Mouse (Mus musculus) CH12.LX (cell line): ENCODE results near the gene Ppp2r5d. TPM values are rescaled to one million over a fixed set of nuclear protein-coding genes. Genes with fewer than 3 reads are reported as not detected.

Experiments used
- DNase-seq: peaks from one replicate; pipeline ENCODE4 v3.0.0-alpha.2; 2013; ENCODE audit errors: extremely low read depth
- H3K27ac ChIP-seq: 2 replicates; pipeline ENCODE4 v1.5.1; 2012; ENCODE audit warnings: low read depth, mild to moderate bottlenecking, control low read depth, moderate library complexity; ENCODE audit not compliant: insufficient read depth
- H3K27me3 ChIP-seq: replicated peaks from 2 replicates; pipeline ENCODE3; 2012; ENCODE audit warnings: inconsistent platforms
- H3K36me3 ChIP-seq, 2 experiments: replicated peaks in 1 of 2; 2 replicates each; pipeline versions ENCODE3 to v1.6.1; 2012; ENCODE audit warnings: inconsistent platforms in 1 of 2, low read length in 1 of 2, mild to moderate bottlenecking in 1 of 2, mixed read lengths in 1 of 2, moderate library complexity in 1 of 2; ENCODE audit not compliant: control insufficient read depth in 1 of 2, insufficient read depth in 1 of 2
- H3K4me1 ChIP-seq, 2 experiments: 2 replicates each; pipeline ENCODE4 v1.6.1; 2012; ENCODE audit warnings: inconsistent platforms in 1 of 2, moderate library complexity in 1 of 2; ENCODE audit not compliant: insufficient read depth in 2 of 2, control insufficient read depth in 1 of 2
- H3K4me2 ChIP-seq: 2 replicates; pipeline ENCODE4 v1.6.1; 2012; ENCODE audit warnings: low read depth, mild to moderate bottlenecking, control low read depth; ENCODE audit not compliant: poor library complexity, insufficient read depth, severe bottlenecking
- H3K4me3 ChIP-seq, 3 experiments: fragments of 150-350 bp in 1 of 3; sonication (generic) in 1 of 3; replicated peaks in 1 of 3; 2 replicates each; pipeline versions ENCODE3 to v1.5.1; 2011 to 2012; ENCODE audit warnings: low read depth in 2 of 3, low read length in 2 of 3, mild to moderate bottlenecking in 2 of 3, moderate library complexity in 2 of 3, control low read depth in 1 of 3, improper control_type of control experiment in 1 of 3, inconsistent platforms in 1 of 3, mixed read lengths in 1 of 3; ENCODE audit not compliant: poor library complexity in 1 of 3
- H3K79me2 ChIP-seq: replicated peaks from 2 replicates; pipeline ENCODE4 v1.6.1; 2012; ENCODE audit warnings: mild to moderate bottlenecking, moderate library complexity; ENCODE audit not compliant: control insufficient read depth, poor library complexity, insufficient read depth, severe bottlenecking; ENCODE audit errors: extremely low read depth
- H3K9ac ChIP-seq: 2 replicates; pipeline ENCODE4 v1.6.1; 2012; ENCODE audit warnings: low read depth, mild to moderate bottlenecking, control low read depth, moderate library complexity; ENCODE audit not compliant: insufficient read depth
- H3K9me3 ChIP-seq: replicated peaks from 2 replicates; pipeline ENCODE3; 2012; ENCODE audit warnings: low read length, inconsistent platforms, mixed read lengths
- BHLHE40 ChIP-seq: IDR thresholded peaks from 2 replicates; pipeline ENCODE4 v1.6.1; 2011; ENCODE audit warnings: mild to moderate bottlenecking, low read depth, low read length, improper control_type of control experiment
- CHD2 ChIP-seq: IDR thresholded peaks from 2 replicates; pipeline ENCODE4 v1.6.1; 2011; ENCODE audit warnings: low read length, improper control_type of control experiment
- CTCF ChIP-seq, 2 experiments: IDR thresholded peaks in 1 of 2; conservative IDR thresholded peaks in 1 of 2; 2 replicates each; pipeline ENCODE4 v1.5.1; 2011 to 2012; ENCODE audit warnings: low read depth in 2 of 2, low read length in 2 of 2, improper control_type of control experiment in 1 of 2, inconsistent platforms in 1 of 2, mild to moderate bottlenecking in 1 of 2, moderate library complexity in 1 of 2
- E2F4 ChIP-seq: IDR thresholded peaks from 2 replicates; pipeline ENCODE4 v1.6.1; 2011; ENCODE audit warnings: low read depth, low read length, improper control_type of control experiment; ENCODE audit not compliant: insufficient replicate concordance
- ELF1 ChIP-seq: IDR thresholded peaks from 2 replicates; pipeline ENCODE4 v1.6.1; 2014; ENCODE audit warnings: low read depth, mild to moderate bottlenecking, inconsistent platforms, low read length, improper control_type of control experiment
- ETS1 ChIP-seq: conservative IDR thresholded peaks from 2 replicates; pipeline ENCODE4 v1.6.1; 2012; ENCODE audit warnings: low read depth, mild to moderate bottlenecking, inconsistent platforms, low read length, improper control_type of control experiment, moderate library complexity
- IRF4 ChIP-seq: IDR thresholded peaks from 2 replicates; pipeline ENCODE4 v1.6.1; 2014; ENCODE audit warnings: low read depth, mild to moderate bottlenecking, inconsistent platforms, low read length, improper control_type of control experiment
- JUN ChIP-seq: IDR thresholded peaks from 2 replicates; pipeline ENCODE4 v1.6.1; 2011; ENCODE audit warnings: low read depth, mild to moderate bottlenecking, low read length, improper control_type of control experiment, moderate library complexity; ENCODE audit not compliant: insufficient read depth
- KAT2A ChIP-seq: IDR thresholded peaks from 2 replicates; pipeline ENCODE4 v1.6.1; 2012; ENCODE audit warnings: low read length, improper control_type of control experiment, inconsistent platforms; ENCODE audit not compliant: insufficient replicate concordance
- MAFK ChIP-seq: IDR thresholded peaks from 2 replicates; pipeline ENCODE4 v1.6.1; 2011; ENCODE audit warnings: low read length, improper control_type of control experiment; ENCODE audit not compliant: insufficient replicate concordance
- MAZ ChIP-seq: IDR thresholded peaks from 2 replicates; pipeline ENCODE4 v1.6.1; 2012; ENCODE audit warnings: low read depth, mild to moderate bottlenecking, inconsistent platforms, low read length, improper control_type of control experiment, moderate library complexity
- MEF2A ChIP-seq: IDR thresholded peaks from 2 replicates; pipeline ENCODE4 v1.6.1; 2014; ENCODE audit warnings: low read depth, mild to moderate bottlenecking, inconsistent platforms, low read length, improper control_type of control experiment, borderline replicate concordance
- MXI1 ChIP-seq: IDR thresholded peaks from 2 replicates; pipeline ENCODE4 v1.6.1; 2011; ENCODE audit warnings: mild to moderate bottlenecking, low read depth, low read length, improper control_type of control experiment
- MYC ChIP-seq: IDR thresholded peaks from 2 replicates; pipeline ENCODE4 v1.6.1; 2011; ENCODE audit warnings: low read depth, mild to moderate bottlenecking, improper control_type of control experiment, low read length
- NELFE ChIP-seq: IDR thresholded peaks from 2 replicates; pipeline ENCODE4 v1.6.1; 2011; ENCODE audit warnings: low read depth, low read length, improper control_type of control experiment
- POLR2A ChIP-seq: IDR thresholded peaks from 2 replicates; pipeline ENCODE4 v1.6.1; 2011; ENCODE audit warnings: low read depth, mild to moderate bottlenecking, improper control_type of control experiment, low read length
- POLR2AphosphoS2 ChIP-seq: IDR thresholded peaks from 2 replicates; pipeline ENCODE4 v1.6.1; 2011; ENCODE audit warnings: low read depth, low read length, improper control_type of control experiment
- RCOR1 ChIP-seq: conservative IDR thresholded peaks from 2 replicates; pipeline ENCODE4 v1.6.1; 2012; ENCODE audit warnings: low read depth, mild to moderate bottlenecking, inconsistent platforms, low read length, improper control_type of control experiment
- SIN3A ChIP-seq: IDR thresholded peaks from 2 replicates; pipeline ENCODE4 v1.6.1; 2012; ENCODE audit warnings: low read length, improper control_type of control experiment, inconsistent platforms
- SMC3 ChIP-seq: IDR thresholded peaks from 2 replicates; pipeline ENCODE4 v1.6.1; 2011; ENCODE audit warnings: low read depth, low read length, improper control_type of control experiment
- TBP ChIP-seq: conservative IDR thresholded peaks from 2 replicates; pipeline ENCODE4 v1.6.1; 2011; ENCODE audit warnings: low read depth, low read length, improper control_type of control experiment
- TCF12 ChIP-seq: IDR thresholded peaks from 2 replicates; pipeline ENCODE4 v1.6.1; 2014; ENCODE audit warnings: low read depth, mild to moderate bottlenecking, inconsistent platforms, low read length, improper control_type of control experiment
- UBTF ChIP-seq: IDR thresholded peaks from 2 replicates; pipeline ENCODE4 v1.6.1; 2012; ENCODE audit warnings: low read depth, mild to moderate bottlenecking, inconsistent platforms, low read length, improper control_type of control experiment, moderate library complexity
- ZC3H11A ChIP-seq: IDR thresholded peaks from 2 replicates; pipeline ENCODE4 v1.6.1; 2012; ENCODE audit warnings: low read depth, mild to moderate bottlenecking, inconsistent platforms, low read length, improper control_type of control experiment
- ZKSCAN1 ChIP-seq: IDR thresholded peaks from 2 replicates; pipeline ENCODE4 v1.6.1; 2012; ENCODE audit warnings: low read depth, inconsistent platforms, low read length, improper control_type of control experiment, borderline replicate concordance
- dilution Hi-C: fragments of 300-500 bp; cut with MboI; formaldehyde crosslinking; loops from 2 replicates; pipeline ENCODE4 v1.14.3; 2020; ENCODE audit warnings: low sequenced_read_pairs; ENCODE audit not compliant: extremely low pct_unique_long_range_greater_than_20kb, extremely low pct_ligation_motif_present
- in situ Hi-C: fragments of 300-500 bp; cut with MboI; formaldehyde crosslinking; loops from 3 replicates; pipeline ENCODE4 v1.14.3; 2019; ENCODE audit warnings: low sequenced_read_pairs, low pct_ligation_motif_present, low pct_unique_long_range_greater_than_20kb, mixed read lengths
- polyA plus RNA-seq: library from polyadenylated mRNA; unstranded; fragments of >175 nt; gene quantifications from 2 replicates; pipeline ENCODE4 v1.2.1, GENCODE M21; 2012; ENCODE audit warnings: low read depth; ENCODE audit not compliant: insufficient read length
- total RNA-seq, 2 experiments: library from RNA; depleted of rRNA; stranded (reverse); fragments of 300-350 nt in 1 of 2; fragments of >200 nt in 1 of 2; gene quantifications; 2 replicates each; pipeline ENCODE4 v1.2.3; 2012 to 2014

The Ppp2r5d gene
- total and polyA plus RNA-seq, 3 experiments: 56.2 to 75.4 (median 57.7) TPM

GRCm38 (mm10) chr17:46679843-46680759 lies 24.8 kb downstream of the Ppp2r5d start:
- in situ Hi-C loops: no loop called here
- H3K4me1 ChIP-seq: peaks cover 7 to 30% of the 10 kb centered on the region in 2 experiments

GRCm38 (mm10) chr17:46678911-46679310 lies 26.0 kb downstream of the Ppp2r5d start:
- DNase-seq: no peak
- in situ Hi-C loops (no loop called here), dilution Hi-C loops (no loop called here)
- Histone ChIP-seq H3K9me3 (no peaks in the 10 kb centered on the region), H3K27me3 (no peaks in the 10 kb centered on the region), H3K4me2 (peak overlapping the region; percentile 81), H3K79me2 (peaks cover 29% of the 10 kb centered on the region), H3K9ac (peak overlapping the region; percentile 99; the same call in 1 of the 2 replicates), H3K4me3 (no peak overlapping the region), H3K27ac (no peak overlapping the region), H3K36me3 (peaks cover 53 to 65% of the 10 kb centered on the region in 2 experiments), H3K4me1 (peaks cover 12 to 39% of the 10 kb centered on the region in 2 experiments)
- TF ChIP-seq ZKSCAN1 (no peak), UBTF (no peak), POLR2AphosphoS2 (no peak), KAT2A (no peak), TCF12 (no peak), MAFK (no peak), MAZ (no peak), ZC3H11A (no peak), JUN (no peak), IRF4 (no peak), RCOR1 (no peak), ETS1 (no peak), MXI1 (no peak), BHLHE40 (no peak), E2F4 (no peak), SMC3 (no peak)

More at GRCm38 (mm10) chr17:46679843-46680759, 24.8 kb downstream of the Ppp2r5d start:
- Histone ChIP-seq H3K9me3 (no peaks in the 10 kb centered on the region), H3K9ac (peak overlapping the region; percentile 99), H3K36me3 (peaks cover 58 to 69% of the 10 kb centered on the region in 2 experiments), H3K27ac (peak overlapping the region; percentile 64), H3K27me3 (no peaks in the 10 kb centered on the region), H3K4me3 (peak overlapping the region; percentile 77 to 99 (median 86)), H3K4me2 (peak overlapping the region; percentile 81), H3K79me2 (peaks cover 29% of the 10 kb centered on the region)
- DNase-seq: peak; percentile 64
- TF ChIP-seq MAZ (peak; percentile 59; the same call in 1 of the 2 replicates), MEF2A (no peak), UBTF (0 out of 2 replicates have a peak, but pooled peaks have one; percentile 36), MYC (0 out of 2 replicates have a peak, but pooled peaks have one; percentile 25), ELF1 (peak; percentile 54), CTCF (conservative IDR thresholded peaks at IDR 0.05 in 1 of 2, IDR thresholded peaks at IDR 0.05 in 1 of 2; ENCODE audit: low read depth in 2 of 2, low read length in 2 of 2) (peak in 1 of 2 experiments; percentile 9; a peak in 1 of 4 replicates), POLR2A (peak; percentile 42; the same call in 1 of the 2 replicates), CHD2 (peak; percentile 91; the same call in 1 of the 2 replicates), NELFE (0 out of 2 replicates have a peak, but pooled peaks have one; percentile 21), MAFK (no peak), TBP (no peak), SIN3A (peak; percentile 42; the same call in 1 of the 2 replicates)
- dilution Hi-C loops: no loop called here
